Mouse (Mus musculus) stomach, embryonic 16.5 days (tissue): Measurements from ENCODE around the gene Sprr2a1. TPM values are rescaled to one million over a fixed set of nuclear protein-coding genes. Genes with fewer than 3 reads are reported as not detected.
"Not testable (repeated sequence)": the region's sequence is repeated elsewhere in the genome, so short reads cannot be mapped to it uniquely, and the experiment has no call there.

Source experiments
- ATAC-seq: fragments of 200-750 bp; cut with Nextera tagmentation; 2 replicates; pipeline ENCODE4 v1.8.0; 2017; ENCODE audit warnings: moderate number of reproducible peaks, moderate TSS enrichment; ENCODE audit not compliant: insufficient read depth, low FRiP score
- H3K27ac ChIP-seq: fragments of 300-500 bp; sonication (generic); 2 replicates; pipeline ENCODE4 v1.5.1; 2014; ENCODE audit warnings: low read length
- H3K27me3 ChIP-seq: fragments of 300-500 bp; sonication (generic); 2 replicates; pipeline ENCODE4 v1.6.1; 2014; ENCODE audit warnings: low read length, control low read depth, mixed read lengths; ENCODE audit not compliant: control insufficient read depth, insufficient read depth
- H3K36me3 ChIP-seq: fragments of 300-500 bp; sonication (generic); 2 replicates; pipeline ENCODE4 v1.6.1; 2014; ENCODE audit warnings: low read length; ENCODE audit not compliant: control insufficient read depth, insufficient read depth
- H3K4me1 ChIP-seq: fragments of 300-500 bp; sonication (generic); 2 replicates; pipeline ENCODE4 v1.6.1; 2014; ENCODE audit warnings: low read length, control low read depth, mixed read lengths; ENCODE audit not compliant: control insufficient read depth, insufficient read depth
- H3K4me2 ChIP-seq: fragments of 300-500 bp; sonication (generic); 2 replicates; pipeline ENCODE4 v1.6.1; 2014; ENCODE audit warnings: low read depth, low read length, mixed read lengths
- H3K4me3 ChIP-seq: fragments of 300-500 bp; sonication (generic); replicated peaks from 2 replicates; pipeline ENCODE4 v1.5.1; 2014; ENCODE audit warnings: mild to moderate bottlenecking, low read length
- H3K9ac ChIP-seq: fragments of 300-500 bp; sonication (generic); 2 replicates; pipeline ENCODE4 v1.6.1; 2014; ENCODE audit warnings: low read length
- H3K9me3 ChIP-seq: fragments of 300-500 bp; sonication (generic); replicated peaks from 2 replicates; pipeline ENCODE4 v1.6.1; 2016; ENCODE audit warnings: low read length, control low read depth; ENCODE audit not compliant: control insufficient read depth
- WGBS: fragments of 180-500 bp; shearing (Covaris S2); extraction: QIAGEN DNeasy Blood & Tissue Kit; methylation state at CpG from one replicate; pipeline ENCODE4 v1.1.7; 2014; 5-methylcytosine and 5-hydroxymethylcytosine counted together
- polyA plus RNA-seq: library from polyadenylated mRNA; unstranded; fragments of >200 nt; fragmentation: Nextera tagmentation; extraction: Ambion mirVana; gene quantifications from 2 replicates; pipeline ENCODE4 v1.2.1, GENCODE M21; 2015

Sprr2a1 gene
- polyA plus RNA-seq = 33.7 and 51.7 TPM in 2 replicates

DNA sequence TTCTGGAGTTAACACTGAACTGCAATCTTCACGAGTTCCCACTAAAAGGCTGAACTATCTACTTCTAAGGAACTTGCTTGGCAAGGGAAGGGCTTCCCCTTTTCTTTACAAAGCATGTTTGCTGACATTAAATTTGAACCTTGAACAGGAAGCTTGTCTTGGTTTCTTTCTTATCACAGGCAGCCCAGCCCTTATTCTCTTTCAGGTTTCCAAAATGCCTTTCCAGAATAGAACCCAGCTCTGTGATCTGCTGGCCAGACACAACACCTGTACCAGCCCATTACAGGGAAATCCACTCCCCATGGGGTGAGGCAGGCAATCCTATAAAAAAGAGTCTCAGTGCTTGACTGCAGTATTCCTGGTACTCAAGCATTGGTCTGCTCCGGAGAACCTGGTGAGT lies at the start of gene Sprr2a1, which contains the start of gene Sprr2a2:
Sprr2a1 (plus strand) TSS at position 231 of the 400 bp plus-strand sequence.
Sprr2a2 (plus strand) TSS at position 352 of the 400 bp plus-strand sequence.
- not testable (repeated sequence) for H3K36me3 ChIP-seq, H3K27me3 ChIP-seq, H3K4me1 ChIP-seq, H3K9ac ChIP-seq, H3K27ac ChIP-seq, H3K9me3 ChIP-seq, H3K4me2 ChIP-seq, H3K4me3 ChIP-seq
- peak; percentile 45 for ATAC-seq
- no CpG with 5 or more reads among the region's 2 CpGs for WGBS

DNA sequence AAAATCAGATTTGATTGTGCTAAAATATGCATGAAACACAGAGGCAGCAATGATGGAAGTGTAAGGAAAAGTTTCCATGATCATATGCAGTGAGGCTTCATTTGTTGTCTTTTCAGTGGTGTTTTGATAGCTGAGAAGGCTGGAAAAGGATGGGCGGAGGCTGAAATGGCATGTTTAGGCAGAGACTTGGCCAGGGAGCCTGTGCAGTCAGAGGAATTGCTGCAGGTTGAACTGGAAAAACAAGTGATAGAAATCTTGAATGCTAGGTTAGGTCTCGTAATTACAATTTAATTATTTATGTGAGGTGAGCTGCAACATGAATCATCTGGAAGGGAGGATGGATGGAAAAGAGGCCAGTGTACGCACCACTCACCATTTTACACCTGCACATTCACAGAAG lies 45.8 kb upstream of the Sprr2a1 start:
- Histone ChIP-seq H3K27ac (peak overlapping the region; percentile 26; the same call in 1 of the 2 replicates), H3K4me1 (no peaks in the 10 kb centered on the region), H3K9ac (no peak overlapping the region), H3K9me3 (no peaks in the 10 kb centered on the region), H3K36me3 (no peaks in the 10 kb centered on the region), H3K4me3 (no peak overlapping the region), H3K4me2 (no peak overlapping the region), H3K27me3 (no peaks in the 10 kb centered on the region)
- WGBS = 57% methylated on average over 3 of the region's 3 CpGs
- peak; percentile 37; the same call in 1 of the 2 replicates for ATAC-seq

DNA sequence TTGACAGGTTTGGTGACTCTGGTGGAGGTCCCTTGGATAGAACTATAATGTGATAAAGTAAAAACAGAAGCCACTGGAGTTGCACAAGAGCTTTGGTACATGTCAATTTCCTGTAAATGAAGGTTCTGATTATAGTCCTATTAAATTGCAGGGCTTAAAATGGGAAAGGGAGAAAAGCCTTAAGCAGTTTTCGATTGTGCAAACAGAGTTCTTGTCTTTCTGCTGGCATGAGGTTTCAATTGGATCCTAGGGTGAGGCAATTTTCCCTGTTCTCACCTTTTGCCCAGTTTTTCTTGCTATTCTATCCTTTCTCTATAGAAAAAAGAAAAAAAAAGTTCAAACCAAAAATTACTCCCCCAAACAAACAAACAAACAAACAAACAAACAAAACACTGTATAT lies 38.7 kb upstream of the Sprr2a1 start:
- H3K27ac ChIP-seq = no peak overlapping the region
- WGBS = 83% methylated on average over 1 of the region's 1 CpGs
- no peak overlapping the region for H3K4me3 ChIP-seq
- no peak overlapping the region for H3K4me2 ChIP-seq
- no peaks in the 10 kb centered on the region for H3K36me3 ChIP-seq
- no peak overlapping the region for H3K9ac ChIP-seq
- no peaks in the 10 kb centered on the region for H3K4me1 ChIP-seq
- no peak for ATAC-seq
- no peaks in the 10 kb centered on the region for H3K27me3 ChIP-seq
- no peaks in the 10 kb centered on the region for H3K9me3 ChIP-seq

DNA sequence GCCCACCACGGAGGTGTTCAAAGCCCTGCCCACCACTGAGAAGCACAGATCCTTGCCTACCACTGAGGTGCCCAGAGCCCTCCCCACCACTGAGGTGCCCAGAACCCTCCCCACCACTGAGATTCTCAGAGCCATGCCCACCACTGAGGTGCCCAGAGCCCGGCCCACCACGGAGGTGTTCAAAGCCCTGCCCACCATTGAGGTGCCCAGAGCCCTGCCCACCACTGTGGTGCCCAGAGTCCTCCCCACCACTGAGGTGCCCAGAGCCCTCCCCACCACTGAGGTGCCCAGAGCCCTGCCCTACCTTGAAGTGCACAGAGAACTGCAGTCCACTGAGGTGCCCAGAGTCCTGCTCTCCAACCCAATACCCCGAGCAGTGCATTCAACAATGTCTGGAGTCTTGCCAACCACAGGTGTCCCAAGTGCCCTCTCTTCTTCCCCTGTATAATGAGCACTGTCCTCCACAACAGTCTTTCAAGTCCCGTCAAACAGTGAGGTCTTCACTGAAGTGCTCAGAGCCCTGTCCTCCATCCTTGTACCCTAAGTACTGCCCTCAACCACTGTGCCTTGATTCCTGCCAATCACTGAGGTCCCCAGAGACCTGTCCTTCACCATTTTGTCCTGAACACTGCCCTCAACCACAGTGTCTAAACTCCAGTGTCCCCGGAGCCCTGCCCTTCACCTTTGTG lies 19.9 kb upstream of the Sprr2a1 start:
- 0 out of 2 replicates have a peak, but pooled peaks cover 2% of the 10 kb centered on the region for H3K9me3 ChIP-seq
- H3K4me3 ChIP-seq = no peak overlapping the region
- WGBS = 89% methylated on average over 6 of the region's 6 CpGs
- no peak overlapping the region for H3K27ac ChIP-seq
- no peaks in the 10 kb centered on the region for H3K36me3 ChIP-seq
- H3K27me3 ChIP-seq = no peaks in the 10 kb centered on the region
- H3K9ac ChIP-seq = no peak overlapping the region
- ATAC-seq = peak; percentile 53
- H3K4me2 ChIP-seq = no peak overlapping the region
- H3K4me1 ChIP-seq = no peaks in the 10 kb centered on the region

GRCm38 (mm10) chr3:92211133-92211925 lies 4.3 kb upstream of the Sprr2a1 start:
- H3K27me3 ChIP-seq, H3K36me3 ChIP-seq, H3K4me3 ChIP-seq, H3K9me3 ChIP-seq, H3K27ac ChIP-seq, H3K4me2 ChIP-seq, H3K9ac ChIP-seq, H3K4me1 ChIP-seq: not testable (repeated sequence)
- no CpG with 5 or more reads among the region's 16 CpGs for WGBS
- ATAC-seq = peak; percentile 88

DNA sequence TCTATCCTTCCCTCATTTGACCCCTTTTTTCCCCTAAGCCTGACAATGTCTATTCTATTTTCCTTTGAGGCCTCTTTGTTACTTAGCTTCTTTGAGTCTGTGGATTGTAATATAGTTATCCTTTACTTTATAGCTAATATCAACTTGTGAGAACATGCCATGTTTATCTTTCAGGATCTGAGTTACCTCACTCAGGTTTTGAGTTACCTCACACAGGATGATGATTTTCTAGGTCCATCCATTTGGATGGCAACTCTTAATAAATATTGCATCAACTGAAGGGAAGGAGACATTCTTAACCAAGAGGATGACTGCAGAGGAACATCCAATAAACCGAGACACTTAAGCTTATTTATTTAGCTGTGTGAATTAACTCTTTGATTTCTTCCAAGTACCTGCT lies 3.5 kb upstream of the Sprr2a1 start:
- WGBS = no CpG with 5 or more reads among the region's 1 CpGs
- not testable (repeated sequence) for H3K4me2 ChIP-seq, H3K27ac ChIP-seq, H3K4me1 ChIP-seq, H3K36me3 ChIP-seq, ATAC-seq, H3K9ac ChIP-seq, H3K27me3 ChIP-seq, H3K9me3 ChIP-seq, H3K4me3 ChIP-seq

DNA sequence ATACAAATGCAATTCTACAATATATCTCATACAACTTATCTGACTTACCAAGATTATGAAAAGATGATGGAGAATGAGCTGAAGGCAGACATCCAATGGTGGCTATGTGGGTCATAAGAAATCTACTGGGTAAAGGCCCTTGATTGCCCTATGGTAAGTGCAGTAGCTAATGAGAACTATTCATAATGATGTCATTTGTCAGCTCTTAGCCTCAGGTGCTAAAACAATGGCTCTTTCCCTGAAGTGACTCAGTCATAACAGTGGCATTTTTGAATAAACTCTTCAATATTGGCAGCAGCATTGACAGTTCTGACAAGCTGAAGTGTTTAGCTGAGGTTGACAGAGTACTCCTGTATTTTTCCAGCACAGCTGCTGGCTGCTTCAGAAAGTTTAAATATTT lies 1.9 kb upstream of the Sprr2a1 start:
- H3K9me3 ChIP-seq, ATAC-seq: not testable (repeated sequence)

DNA sequence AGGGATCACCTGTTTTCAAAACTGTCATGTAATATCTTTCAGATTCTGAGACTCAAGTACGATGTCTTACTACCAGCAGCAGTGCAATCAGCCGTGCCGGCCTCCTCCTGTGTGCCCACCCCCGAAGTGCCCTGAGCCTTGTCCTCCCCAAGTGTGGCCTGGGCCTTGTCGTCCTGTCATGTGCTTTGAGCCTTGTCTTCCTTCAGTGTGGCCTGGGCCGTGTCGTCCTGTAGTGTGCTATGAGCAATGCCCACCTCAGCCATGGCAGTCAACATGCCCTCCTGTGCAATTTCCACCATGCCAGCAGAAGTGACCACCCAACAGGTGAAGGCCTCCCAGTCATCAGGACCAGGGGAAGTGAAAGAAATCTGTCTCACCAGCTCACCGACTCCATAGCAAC lies 3.4 kb downstream of the Sprr2a1 start:
- not testable (repeated sequence) for H3K4me2 ChIP-seq, H3K9ac ChIP-seq, H3K4me1 ChIP-seq, ATAC-seq, H3K9me3 ChIP-seq, H3K27ac ChIP-seq, H3K36me3 ChIP-seq, H3K27me3 ChIP-seq, H3K4me3 ChIP-seq
- no CpG with 5 or more reads among the region's 8 CpGs for WGBS

More for the DNA sequence above, 1.9 kb upstream of the Sprr2a1 start:
- not testable (repeated sequence) for H3K4me1 ChIP-seq, H3K36me3 ChIP-seq, H3K4me2 ChIP-seq, H3K27ac ChIP-seq, H3K27me3 ChIP-seq, H3K4me3 ChIP-seq, H3K9ac ChIP-seq

DNA sequence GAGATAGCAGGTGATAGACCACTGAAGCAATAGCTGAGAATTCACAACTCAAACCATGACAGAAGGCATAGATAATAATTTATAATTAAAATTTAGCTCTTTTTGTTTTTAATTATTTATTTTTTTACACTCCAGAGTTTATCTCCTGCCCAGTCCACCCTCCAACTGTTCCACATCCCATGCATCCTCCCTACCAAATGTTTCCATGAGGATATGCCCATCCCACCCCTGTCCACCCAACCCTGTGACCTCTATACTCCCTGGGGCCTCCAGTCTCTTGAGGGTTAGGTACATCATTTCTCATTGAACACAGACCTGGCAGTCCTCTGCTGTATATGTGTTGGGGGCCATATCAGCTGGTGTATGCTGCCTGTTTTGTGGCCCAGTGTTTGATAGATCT lies 8.1 kb downstream of the Sprr2a1 start:
- not testable (repeated sequence) for H3K4me2 ChIP-seq, H3K4me3 ChIP-seq, H3K4me1 ChIP-seq, H3K27me3 ChIP-seq, ATAC-seq, H3K36me3 ChIP-seq, H3K9ac ChIP-seq, H3K9me3 ChIP-seq, H3K27ac ChIP-seq
